Mouse (Mus musculus) layer of hippocampus, adult 11-12 months (tissue): ENCODE data around the gene Col6a3.
A peak's percentile ranks its signal among the peaks of the same experiment; 100 is the strongest.

Experiments used
- DNase-seq: peaks from one replicate; pipeline ENCODE4 v3.0.0; 2022; ENCODE audit warnings: low spot score

Gene Col6a3

GRCm38 (mm10) chr1:90843836-90844235 is at the start of gene Col6a3:
Gene Col6a3, minus strand, starts transcription at chr1:90843971.
- DNase-seq = no peak

GRCm38 (mm10) chr1:90885771-90886460 is 42.1 kb upstream of the Col6a3 start:
- no peak for DNase-seq

- DNase-seq = no peak
These were observed 32.9 kb upstream of the Col6a3 start for GRCm38 (mm10) chr1:90876486-90877270.

- no peak for DNase-seq
These were observed 32.2 kb upstream of the Col6a3 start for GRCm38 (mm10) chr1:90875961-90876360.

- DNase-seq = no peak
These were observed 31.6 kb upstream of the Col6a3 start for GRCm38 (mm10) chr1:90875371-90875770.

- DNase-seq = no peak
These were observed 26.8 kb upstream of the Col6a3 start for GRCm38 (mm10) chr1:90870581-90870980.

- DNase-seq = no peak
These were observed 23.0 kb upstream of the Col6a3 start for GRCm38 (mm10) chr1:90866734-90867133.

- no peak for DNase-seq
These were observed 12.1 kb upstream of the Col6a3 start for GRCm38 (mm10) chr1:90855880-90856279.

GRCm38 (mm10) chr1:90849836-90850235 is 6.1 kb upstream of the Col6a3 start:
- peak; percentile 43 for DNase-seq

- DNase-seq = no peak
These were observed 1.4 kb upstream of the Col6a3 start for GRCm38 (mm10) chr1:90845206-90845605.

GRCm38 (mm10) chr1:90842789-90843587 is 783 bp downstream of the Col6a3 start:
- no peak for DNase-seq

- peak; percentile 63 for DNase-seq
These were observed 3.5 kb downstream of the Col6a3 start for GRCm38 (mm10) chr1:90840250-90840649.

- DNase-seq = no peak
These were observed 5.1 kb downstream of the Col6a3 start for GRCm38 (mm10) chr1:90838657-90839056.

- peak; percentile 66 for DNase-seq
These were observed 5.5 kb downstream of the Col6a3 start for GRCm38 (mm10) chr1:90838221-90838620.

- DNase-seq = no peak
These were observed 7.5 kb downstream of the Col6a3 start for GRCm38 (mm10) chr1:90836178-90836740.

- DNase-seq = no peak
These were observed 9.1 kb downstream of the Col6a3 start for GRCm38 (mm10) chr1:90834701-90835100.

GRCm38 (mm10) chr1:90830006-90830405 is 13.8 kb downstream of the Col6a3 start:
- no peak for DNase-seq

GRCm38 (mm10) chr1:90813226-90813625 is 30.5 kb downstream of the Col6a3 start:
- DNase-seq = no peak

GRCm38 (mm10) chr1:90808930-90809329 is 34.8 kb downstream of the Col6a3 start:
- DNase-seq = no peak

GRCm38 (mm10) chr1:90803104-90803503 is 40.7 kb downstream of the Col6a3 start:
- DNase-seq = no peak

- DNase-seq = no peak
These were observed 42.7 kb downstream of the Col6a3 start for GRCm38 (mm10) chr1:90801067-90801466.

- no peak for DNase-seq
These were observed 43.3 kb downstream of the Col6a3 start for GRCm38 (mm10) chr1:90800466-90800865.
